Mouse (Mus musculus): Measurements from ENCODE around the gene Kcnip1.

Kcnip1 gene

DNA sequence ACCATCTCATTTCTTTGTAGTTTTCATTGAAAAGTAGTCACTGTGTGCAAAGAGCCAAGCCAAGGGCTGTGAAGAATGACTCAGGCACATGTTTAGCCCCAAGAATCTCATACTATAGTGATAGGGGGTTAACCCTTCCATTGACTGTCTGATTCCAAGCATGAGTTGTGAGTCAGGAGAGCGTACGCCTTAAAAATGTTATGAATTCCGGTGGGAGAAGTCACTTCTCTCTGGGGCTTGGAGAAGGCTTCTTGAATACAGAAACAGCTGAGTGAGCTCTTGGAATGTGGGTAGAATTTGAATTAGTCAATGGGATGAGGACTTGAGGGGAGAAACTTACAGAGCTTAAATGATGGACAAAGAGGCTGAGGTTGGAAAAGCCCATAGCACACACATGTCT is 153.9 kb downstream of the Kcnip1 start:
- in situ Hi-C loops (cut with MboI): no loop called here

DNA sequence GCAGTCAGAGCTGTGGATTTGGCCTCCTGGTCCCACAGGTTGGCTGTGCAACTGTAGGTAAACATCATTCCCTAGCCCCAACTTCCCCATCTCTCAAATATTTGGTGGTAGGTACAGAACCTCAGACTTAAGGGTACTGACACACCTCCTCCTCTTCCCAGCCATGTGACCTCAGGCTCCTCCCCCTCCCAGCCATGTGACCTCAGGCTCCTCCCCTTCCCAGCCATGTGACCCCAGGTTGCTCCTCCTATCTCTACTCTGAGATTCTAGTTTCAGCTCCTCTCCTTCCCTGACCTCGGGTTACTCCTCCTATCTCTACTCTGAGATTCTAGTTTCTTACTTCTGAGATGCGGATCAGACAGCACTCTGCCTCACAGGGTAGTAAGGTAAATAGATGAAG is 163.2 kb downstream of the Kcnip1 start:
- in situ Hi-C loops (cut with MboI): no loop called here

DNA sequence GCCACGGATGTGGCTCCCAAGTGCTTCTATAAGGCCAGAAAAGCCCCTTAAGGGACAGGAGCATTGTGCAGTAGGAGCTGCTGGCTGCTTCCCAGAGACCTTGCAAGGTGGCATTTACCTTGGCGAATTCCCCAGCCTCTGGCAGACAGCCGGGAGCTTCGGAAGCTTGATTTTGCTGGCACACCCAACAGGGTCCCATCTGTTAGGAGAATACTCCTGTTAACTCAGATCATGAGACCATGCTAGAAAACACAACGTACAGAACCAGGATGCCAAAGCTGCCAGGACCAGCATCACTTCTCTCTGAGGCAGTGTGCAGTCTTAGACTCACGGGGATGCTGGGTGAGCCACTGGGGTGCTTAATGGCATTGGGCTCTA is 165.1 kb downstream of the Kcnip1 start:
- in situ Hi-C loops (cut with MboI): no loop called here

DNA sequence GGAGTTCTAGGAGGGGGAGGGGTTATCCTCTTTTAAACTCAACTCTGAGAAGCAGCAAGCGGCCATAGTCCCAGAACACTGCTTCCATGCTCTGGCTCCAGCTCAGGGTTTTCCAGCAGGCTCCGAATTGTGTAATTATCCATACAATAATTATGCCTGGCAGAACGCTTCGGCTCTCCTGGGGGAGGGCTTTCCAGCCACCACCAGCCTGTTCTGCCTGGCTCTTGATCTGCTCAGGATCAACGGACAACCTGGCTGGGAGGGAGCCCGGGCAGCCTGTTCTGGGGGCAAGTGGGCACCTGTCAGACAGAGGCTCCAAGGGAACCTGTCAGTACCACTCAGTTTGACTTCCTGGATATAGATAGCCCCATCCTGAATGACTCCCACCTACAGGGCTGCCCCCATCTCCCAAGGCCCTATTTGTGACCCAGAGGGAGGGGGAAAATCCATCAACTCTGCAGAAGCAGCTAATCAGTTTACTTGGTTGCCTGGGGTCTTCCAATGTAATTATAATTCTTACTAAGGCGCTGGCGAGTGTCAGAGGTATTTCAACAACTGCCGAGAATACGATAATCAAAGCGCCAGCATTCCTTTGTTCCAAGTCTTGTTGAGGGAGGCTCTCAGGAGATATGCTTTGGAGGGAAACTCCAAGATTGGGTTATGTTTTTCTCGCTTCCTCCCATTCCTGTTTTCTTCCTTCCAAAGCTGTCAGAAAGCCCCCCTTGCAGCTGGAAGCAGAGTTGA is 165.7 kb downstream of the Kcnip1 start:
- in situ Hi-C loops (cut with MboI): no loop called here

DNA sequence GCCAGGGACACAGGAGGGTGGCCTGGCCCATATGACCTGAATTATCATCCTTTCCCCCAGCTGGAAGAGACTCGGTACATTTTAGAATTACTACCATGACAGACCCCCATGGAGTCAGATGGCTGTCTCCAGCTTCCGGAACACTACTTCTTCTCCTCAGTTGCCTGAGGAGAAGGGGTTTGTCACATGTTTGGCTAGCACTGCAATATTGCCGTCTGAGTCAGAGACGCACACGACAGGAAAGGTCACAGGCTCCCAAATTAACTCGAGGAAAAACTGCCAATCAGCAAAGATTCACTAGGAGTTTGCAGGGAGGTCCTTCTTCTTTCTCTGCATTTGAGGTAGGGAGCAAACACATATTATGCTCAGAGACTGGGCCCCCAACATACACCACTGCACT is 168.2 kb downstream of the Kcnip1 start:
- in situ Hi-C loops (cut with MboI): no loop called here

DNA sequence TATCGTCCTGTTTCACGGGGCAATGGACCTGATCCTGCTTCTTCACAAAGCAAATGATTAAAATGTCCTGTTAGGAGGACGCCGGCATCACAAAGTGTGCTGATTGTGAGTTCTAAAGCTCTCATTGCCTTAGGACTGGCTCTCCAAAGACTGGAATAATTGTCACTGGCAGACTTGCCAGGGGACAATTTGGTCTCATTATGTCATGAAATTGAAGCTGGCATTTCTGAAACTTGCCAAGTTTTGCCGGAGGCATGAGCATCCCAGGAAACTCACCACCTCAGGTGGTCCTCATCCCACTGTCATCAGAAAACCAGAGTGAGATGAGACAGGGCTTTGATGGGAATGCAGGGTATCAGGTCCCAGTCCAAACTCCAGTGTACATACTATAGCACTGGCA is 171.6 kb downstream of the Kcnip1 start:
- in situ Hi-C loops (cut with MboI): no loop called here

DNA sequence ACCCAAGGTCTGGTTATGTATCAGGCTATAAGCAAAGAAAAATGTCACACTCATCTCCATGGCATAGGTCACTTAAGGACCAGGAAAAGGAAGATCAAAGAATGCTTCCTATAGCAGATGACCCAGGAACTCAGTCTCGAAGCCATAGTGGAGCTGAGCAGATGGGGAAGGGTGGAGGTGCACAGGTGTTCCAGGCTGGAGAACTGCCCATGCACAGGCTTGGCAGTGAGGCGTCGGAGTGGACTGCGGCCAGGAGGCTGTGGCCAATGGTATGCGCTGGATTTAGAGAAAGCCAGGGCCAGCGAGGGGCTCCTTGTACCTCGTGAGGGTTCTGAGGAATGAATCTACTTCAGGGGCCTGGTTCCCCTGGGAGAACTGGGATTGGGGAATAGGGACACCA is 172.1 kb downstream of the Kcnip1 start:
- in situ Hi-C loops (cut with MboI): no loop called here

DNA sequence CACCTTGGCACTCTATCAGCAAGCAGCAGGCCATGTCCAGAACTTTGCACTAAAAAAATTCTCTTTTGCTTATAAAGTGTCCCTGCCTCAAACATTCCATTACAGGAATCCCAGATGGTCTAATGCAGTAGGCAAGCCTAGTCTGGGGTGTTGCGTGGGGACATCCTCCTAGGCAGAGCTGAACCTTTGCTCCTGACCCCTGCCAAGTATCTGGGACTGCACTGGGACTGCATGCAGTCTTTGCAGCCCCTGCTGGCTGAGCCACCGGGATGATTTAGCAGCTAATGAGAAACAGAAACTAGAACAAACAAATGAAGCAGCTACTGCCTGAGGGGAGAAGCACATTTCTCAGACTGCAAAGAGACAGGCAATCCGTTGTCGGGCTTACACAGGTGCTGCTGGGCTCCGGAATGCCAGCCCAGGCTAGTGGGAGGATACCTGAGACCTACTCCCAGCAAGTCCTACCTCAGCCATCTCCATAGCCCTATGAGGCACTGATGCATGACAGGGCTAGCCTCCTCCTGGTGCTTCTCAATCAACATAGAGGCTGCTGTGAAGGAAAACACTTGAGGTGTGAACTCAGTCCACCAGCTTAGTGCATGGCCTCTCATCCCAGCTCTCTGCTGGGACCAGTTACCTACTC is 174.0 kb downstream of the Kcnip1 start:
- in situ Hi-C loops (cut with MboI): no loop called here

DNA sequence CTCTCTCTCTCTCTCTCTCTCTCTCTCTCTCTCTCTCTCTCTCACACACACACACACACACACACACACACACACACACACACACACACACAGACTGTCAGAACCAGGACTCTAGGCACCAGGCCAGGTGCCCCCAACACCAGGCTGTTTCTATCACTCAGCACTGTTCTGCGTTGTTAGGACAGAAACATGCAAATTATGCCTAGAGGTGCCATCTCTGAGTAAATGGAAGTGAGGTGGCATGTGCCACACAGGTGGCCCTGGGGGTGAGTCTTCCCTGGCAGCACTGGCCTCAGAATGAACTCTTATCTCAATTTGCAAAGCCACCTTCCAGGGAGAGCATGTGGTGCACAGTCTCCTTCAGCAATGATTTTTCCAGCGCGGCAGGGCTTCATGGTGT is 176.9 kb downstream of the Kcnip1 start:
- in situ Hi-C loops (cut with MboI): no loop called here

DNA sequence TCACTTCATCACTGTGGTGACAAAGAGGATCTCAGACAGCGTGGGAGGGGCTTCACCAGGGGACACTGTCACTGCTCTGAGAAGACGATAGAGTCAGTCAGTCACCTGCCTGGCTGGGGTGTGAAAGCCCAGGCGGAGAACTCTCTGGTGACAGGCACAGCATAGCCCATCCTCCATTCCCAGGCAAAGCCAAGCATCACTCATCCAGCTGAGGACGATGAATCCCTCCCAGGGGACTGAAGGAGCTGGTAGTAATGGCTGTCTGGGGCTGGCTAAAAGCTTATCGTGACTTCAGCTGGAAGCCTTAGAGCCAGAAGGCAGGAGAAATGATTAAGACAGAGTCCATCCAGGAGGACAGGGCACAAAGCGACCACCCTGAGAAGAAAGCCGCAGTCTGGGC is 182.8 kb downstream of the Kcnip1 start:
- in situ Hi-C loops (cut with MboI): no loop called here

DNA sequence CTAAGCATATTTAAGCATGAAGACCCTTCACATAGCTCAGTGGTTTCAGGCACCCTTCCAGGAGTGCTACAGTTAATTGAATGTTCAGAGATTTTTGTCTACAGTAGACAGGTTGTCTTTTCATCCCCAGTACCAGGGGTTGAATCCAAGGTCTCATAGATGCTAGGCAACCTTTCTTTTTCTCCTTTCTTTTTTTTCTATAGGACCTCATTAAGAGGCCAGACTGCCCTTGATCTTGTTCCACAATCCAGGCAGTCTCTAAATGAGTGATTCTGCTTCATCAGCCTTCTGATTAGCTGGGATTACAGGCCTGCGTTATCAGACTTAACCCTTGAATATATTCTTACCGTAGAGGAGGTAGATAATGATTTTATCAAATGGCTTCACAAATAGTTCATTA is 189.9 kb downstream of the Kcnip1 start:
- in situ Hi-C loops (cut with MboI): no loop called here

DNA sequence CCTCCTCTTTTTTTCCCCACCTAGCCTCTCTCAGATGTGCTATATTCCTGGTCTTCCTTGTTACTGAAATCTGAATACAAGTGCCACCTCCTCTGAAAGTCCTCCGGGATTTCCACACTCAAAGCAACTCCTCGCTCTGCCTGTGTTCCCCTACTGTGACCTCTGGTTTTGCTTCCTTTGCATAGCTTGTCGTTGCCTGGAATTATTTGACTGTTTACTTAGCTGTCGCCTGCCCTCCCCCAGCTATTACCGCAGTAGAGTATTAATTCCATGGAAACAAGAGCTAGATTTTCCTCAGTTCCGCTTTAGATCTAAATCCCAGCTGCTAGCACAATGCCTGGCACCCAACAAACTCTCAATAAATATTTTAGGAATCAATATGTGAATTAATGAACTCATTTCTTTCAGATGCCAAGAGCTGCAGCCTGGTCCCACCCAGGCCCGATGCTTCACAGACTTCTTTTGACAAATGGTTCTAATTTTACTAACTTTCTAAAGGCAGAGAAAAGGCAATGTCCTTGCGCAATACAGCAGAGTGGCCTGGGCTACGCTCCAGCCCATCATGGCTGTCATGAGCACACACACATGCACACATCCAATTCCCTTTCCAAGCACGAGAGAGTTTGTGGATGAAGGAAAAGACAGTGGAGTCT is 192.4 kb downstream of the Kcnip1 start:
- in situ Hi-C loops (cut with MboI): no loop called here

DNA sequence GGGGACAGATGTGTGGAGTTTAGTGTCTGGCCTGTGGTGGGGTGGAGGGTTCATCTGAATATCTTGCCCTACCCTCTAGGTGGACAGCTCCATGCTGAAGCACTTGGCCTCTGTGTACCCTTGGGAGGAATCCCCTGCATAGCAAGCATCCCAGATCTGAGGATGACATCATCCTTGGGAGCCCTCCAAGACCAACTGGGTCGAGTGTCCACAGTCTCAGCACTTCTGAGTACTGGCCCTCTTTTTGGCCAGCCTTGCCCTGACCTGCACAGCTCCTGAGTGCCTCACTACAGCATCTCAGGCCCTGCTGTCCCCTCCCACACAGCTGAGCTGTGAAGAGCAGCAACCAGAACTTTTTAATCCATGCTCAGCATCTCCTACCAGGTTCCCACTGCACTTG is 193.0 kb downstream of the Kcnip1 start:
- in situ Hi-C loops (cut with MboI): no loop called here

DNA sequence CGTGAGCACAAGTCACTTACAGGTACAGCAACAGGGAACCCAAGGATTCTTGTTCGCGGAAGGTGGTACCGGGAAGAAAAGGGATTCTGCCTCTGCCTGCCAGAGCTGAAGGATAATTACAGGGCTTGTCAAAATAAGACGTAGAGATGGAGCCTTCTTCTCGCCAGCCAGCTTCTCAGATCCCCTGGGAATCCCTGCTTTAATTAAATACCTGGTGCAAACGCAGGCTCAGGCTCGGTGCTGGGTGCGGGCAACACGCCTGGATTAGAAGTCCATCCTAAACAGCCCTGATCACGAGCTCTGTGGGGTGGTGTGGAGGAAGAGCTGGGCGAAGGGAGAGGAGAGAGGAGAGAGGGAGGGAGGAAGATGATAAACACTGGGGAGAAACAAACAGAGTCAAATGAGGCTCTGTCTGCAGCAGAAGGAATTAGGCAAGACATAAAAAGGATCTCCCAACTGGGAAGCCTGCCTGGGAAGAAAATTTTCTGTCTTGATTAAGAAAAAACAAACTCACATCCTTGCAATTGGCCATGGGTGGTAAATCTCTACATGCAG is 194.8 kb downstream of the Kcnip1 start:
- in situ Hi-C loops (cut with MboI): no loop called here

DNA sequence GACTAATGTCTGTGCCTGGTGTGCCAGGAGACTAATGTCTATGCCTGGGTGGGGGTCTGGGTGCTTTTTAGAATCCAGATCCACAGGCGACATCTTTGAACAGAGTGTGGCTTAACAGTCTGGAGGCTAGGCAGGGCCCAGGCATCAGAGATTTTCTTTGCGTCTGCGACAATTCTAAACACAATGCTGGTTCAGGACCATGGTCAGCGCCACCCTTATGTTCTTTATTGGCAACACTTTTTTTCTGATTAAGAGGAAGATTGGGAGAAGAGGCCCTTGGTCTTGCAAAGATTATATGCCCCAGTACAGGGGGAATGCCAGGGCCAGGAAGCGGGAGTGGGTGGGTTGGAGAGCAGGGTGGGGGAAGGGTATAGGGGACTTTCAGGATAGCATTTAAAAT is 205.6 kb downstream of the Kcnip1 start:
- in situ Hi-C loops (cut with MboI): no loop called here

DNA sequence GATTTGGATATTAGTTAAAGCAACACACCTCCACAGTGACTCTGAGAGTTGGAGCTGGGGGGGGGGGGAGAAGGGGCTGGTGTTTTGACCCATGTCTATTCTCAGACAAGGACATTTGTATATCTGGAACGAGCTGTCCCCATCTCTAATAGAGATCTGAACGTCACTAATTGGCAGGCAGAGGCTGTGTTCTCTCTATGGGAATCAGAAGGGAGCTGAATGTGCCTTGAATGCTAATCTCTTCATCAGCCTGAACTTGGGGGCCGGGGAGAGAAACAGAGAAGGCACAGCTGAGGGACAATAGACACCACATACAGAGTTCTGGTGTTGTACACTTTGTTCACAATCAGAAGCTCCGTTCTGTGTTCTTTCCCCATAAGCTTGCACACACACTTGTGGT is 206.4 kb downstream of the Kcnip1 start:
- in situ Hi-C loops (cut with MboI): no loop called here

DNA sequence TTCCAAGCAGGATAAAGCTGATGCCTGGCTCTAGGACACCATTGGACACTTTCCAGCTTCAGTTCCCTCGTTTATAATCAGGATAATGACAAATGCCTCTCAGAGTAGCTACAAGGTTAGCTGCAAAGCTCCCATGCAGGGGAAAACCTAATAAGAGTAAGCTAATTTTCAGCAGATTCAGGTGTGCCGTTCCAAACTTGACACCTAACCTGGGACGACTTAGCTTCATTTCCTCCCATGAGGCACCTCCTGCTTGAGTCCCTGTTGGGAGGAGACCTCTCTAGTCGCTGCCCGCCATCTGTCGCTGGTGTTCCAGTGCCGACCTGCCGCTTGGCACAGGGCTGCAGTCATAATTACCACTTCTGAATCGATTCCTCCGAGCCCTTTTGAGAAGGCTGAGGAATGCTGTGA is 211.4 kb downstream of the Kcnip1 start:
- in situ Hi-C loops (cut with MboI): no loop called here

DNA sequence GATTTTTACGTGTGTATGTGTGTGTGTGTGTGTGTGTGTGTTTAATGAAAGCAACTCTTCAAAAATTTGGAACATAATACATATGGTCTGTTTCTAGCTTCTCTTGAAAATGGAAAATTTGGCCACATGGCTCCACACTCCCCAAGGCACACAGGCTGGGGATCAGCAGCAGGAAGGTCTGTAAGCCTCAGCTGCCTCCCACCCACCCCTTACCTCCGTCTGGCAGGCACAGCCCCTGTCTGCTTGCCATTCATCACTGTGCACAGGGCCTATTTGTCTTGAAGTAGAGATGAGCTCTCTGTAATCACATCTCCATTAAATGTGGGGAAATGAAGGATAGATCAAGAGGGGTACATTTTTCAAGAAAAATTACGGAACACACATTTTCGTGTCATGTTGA is 212.7 kb downstream of the Kcnip1 start:
- in situ Hi-C loops (cut with MboI): no loop called here

DNA sequence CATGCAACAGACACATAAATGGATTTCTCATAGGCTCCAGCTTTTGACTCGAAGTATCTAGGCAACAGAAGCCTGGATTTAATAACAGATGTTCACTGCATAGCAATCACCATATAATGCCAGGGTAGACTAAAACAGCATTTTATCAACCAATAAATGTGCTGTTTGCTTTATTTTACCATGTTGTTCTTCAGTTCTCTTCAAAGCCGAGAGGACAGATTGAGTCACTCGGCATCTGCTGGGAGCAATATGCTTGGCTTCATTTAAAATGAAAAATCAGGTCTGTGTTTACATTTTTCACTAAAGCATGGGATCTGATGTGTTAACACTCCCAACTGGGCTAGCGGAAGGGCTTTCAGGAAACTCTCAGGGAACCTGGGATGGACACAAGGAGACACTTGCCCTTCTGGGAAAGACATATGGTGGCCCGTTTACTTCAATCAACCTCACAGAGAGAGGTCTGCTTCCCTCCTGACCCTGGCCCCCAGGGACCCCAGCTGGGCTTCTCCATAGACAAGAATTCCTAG is 220.3 kb downstream of the Kcnip1 start:
- in situ Hi-C loops (cut with MboI): no loop called here

DNA sequence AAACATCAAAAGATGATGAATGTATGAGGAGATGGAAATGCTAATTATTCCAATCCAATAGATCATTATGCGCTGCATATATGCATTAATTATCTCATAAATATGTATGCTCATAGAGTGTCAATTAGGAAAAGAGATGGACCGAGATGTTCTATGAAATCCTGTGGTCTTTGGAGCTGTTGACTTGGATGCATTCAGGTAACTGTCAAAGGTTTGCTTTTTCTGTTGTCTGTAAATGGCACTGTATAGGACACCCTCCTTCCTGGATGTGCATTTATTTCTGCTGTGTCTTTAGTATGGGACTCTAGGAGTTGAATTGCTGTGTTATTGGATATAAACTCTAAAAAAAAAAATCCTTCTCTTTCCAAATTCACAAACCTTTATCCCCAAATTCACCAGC is 220.9 kb downstream of the Kcnip1 start:
- in situ Hi-C loops (cut with MboI): no loop called here

DNA sequence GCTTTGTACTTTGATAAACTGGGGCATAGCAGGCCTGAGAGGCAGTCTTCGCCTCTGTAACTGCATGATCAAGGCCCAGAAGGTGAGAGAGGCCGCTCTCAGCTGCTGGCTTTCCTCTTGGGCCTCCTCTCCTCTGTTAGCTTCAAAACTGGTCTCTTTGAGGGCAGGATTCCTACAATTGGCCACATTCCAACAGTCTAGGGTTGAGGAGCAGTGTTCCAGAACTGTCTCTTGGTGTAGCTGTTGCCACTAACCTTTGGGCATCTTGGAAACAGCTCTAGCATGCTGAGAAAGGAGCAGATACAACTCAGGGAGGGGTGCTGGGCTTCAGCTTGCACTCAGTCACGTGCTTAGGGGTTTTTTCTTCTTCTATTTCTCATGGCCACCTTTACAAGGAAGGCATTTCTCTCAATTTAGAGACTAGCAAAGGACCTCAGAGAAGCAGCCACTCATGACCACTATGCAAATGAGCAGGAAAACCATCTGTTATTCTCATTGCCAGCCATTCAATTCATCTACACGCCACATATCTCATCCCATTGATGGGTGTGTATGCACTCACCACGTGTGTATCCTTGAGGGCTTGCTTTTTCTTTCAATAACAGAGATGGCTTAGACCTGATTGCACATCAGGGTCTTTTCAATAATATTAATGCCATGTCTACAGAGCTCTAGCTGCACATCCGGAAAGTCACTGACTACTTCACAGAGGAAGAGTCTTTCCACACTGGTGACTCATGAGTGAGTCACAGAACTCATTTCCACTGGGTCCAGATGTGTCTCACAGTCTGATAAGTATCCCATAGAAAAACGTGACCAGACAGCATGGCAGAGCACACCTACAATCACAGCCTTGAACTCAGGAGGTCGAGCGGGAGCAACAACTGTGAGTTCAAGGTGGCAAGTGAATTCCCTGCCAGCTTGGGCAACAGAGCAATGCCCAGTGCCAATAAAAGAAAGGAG is 225.7 kb downstream of the Kcnip1 start:
- in situ Hi-C loops (cut with MboI): no loop called here

All from mature B cell (primary cell).